Mouse (Mus musculus) E14TG2a.4 (cell line): ENCODE measurements around the gene Eme2.

ENCODE experiments used
- CTCF ChIP-seq: conservative IDR thresholded peaks from 2 replicates; pipeline ENCODE4 v1.5.1; 2014; ENCODE audit warnings: low read length
- NANOG ChIP-seq: IDR thresholded peaks from 2 replicates; pipeline ENCODE4 v1.6.1; 2014; ENCODE audit warnings: borderline replicate concordance, low read length, mixed read lengths

GRCm38 (mm10) chr17:24861785-24862184, 33.1 kb downstream of the Eme2 start:
- TF ChIP-seq CTCF (no peak), NANOG (no peak)
